Mouse (Mus musculus) ZHBTc4 (cell line): ENCODE measurements around the gene P2ry2.

Experiments used
- DNase-seq: peaks from one replicate; pipeline ENCODE4 v3.0.0-alpha.2; 2011; ENCODE audit warnings: low read depth, low spot score

Gene P2ry2

DNA sequence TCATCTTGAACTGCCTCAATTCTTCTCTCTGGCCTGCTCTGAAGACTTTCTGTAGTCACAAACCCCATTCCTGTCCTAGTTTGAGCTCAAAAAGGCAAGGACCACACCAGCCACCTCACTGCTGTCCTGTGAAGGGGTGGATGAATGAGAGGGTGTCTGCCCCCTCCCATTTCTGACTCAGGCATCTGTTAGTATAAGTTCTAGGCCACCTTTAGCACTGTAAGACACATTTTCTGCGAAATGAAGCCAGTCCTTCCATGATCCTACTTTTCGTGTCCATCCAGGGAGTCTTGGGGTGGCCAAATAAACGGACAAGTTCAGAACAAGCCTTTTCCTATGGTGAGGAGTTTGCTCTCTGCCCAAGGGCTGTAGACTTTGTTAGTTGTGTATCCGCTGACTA lies at the start of gene P2ry2:
Gene P2ry2, minus strand, starts transcription at position 326 of the 400 bp plus-strand sequence.
- no peak for DNase-seq

DNA sequence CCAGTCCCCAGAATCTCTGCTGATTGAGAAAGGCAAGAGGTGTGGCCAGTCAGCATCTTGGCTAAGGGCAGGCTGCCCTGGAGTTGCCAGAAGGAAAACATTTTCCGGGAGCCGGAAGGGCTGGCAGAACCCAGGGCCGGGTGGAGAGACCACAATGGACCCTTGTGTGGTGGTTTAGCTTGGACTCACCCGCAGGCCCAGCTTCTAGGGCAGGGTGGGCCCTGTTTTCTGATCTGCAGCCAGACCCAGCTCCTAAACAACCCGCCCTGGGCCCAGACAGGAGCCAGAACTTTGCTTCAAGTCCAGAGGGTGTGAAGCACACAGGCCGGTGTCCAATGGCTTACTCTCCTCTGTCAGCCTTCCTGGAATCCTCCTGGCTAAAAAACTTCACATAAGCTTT lies 49.6 kb upstream of the P2ry2 start:
- DNase-seq: no peak

DNA sequence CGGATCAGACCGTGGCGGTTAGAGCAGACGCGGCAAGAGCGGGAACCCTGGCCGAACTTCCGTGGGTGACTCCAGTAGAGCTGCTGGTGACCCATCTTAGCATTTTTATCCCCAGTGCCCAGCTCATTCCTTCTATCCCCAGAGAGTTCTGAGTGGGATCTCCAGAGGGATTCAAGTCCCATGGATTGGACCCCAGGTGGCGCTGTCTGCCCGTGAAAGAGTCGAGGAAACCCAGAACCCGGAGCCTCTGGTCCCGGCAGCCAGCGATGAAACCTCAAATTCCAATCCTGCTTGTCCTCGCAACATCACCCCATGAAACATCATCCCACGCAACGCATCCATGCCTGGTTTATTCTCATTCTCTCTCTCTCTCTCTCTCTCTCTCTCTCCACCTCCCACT lies 48.7 kb upstream of the P2ry2 start:
- DNase-seq: peak; percentile 86

DNA sequence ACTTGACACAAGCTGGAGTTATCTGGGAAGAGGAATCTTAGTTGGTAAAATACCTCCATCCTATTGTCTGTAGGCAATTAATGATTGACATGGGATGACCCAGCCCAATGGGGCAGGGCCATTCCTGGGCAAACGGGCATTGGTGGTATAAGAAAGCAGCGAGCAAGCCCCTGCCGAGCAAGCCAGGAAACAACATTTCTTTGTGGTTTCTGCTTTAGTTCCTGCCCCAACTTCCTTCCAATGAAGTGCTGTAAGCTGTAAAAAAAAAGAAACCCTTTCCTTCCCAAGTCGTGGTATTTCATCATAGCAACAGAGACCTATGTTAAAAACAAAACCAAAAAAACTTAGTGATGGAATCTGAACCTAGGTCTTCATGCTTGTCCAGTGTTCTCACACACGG lies 47.8 kb upstream of the P2ry2 start:
- no peak for DNase-seq

DNA sequence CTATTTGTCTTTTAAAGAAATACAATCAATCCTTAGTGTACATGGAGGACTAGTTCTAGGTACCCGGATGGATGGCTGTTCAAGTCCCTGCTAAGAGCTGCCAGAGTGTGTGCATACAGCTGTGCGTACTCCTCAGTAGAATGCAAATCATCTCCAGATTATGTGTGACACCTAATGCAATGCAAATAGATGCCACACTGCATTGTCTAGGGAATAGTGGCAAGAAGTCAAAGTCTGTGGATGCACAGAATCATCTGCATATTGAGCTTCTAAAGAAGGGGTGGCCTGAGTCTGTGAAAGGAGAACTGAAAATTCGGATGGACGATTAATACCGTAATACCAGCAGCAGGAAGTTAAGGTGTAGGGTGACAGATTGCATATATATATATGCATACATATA lies 46.5 kb upstream of the P2ry2 start:
- DNase-seq: no peak

DNA sequence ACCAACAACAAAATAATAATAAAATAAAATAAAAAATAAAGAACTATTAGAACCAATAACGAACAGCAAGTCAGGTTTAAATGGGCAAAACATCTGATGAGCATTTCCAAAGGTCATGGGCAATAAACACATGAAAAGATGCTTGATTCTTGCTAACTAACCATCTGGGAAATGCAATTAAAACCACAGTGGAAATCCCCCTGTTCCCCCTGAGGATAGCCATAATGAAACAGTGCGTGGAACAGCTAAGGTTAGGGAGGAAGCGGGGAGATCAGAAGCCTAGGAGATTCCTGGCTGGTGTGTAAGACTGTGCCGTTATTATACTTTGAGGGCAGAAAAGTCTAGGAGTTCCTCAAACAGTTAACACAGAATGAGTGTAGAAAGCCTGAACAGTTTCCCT lies 44.6 kb upstream of the P2ry2 start:
- DNase-seq: no peak

DNA sequence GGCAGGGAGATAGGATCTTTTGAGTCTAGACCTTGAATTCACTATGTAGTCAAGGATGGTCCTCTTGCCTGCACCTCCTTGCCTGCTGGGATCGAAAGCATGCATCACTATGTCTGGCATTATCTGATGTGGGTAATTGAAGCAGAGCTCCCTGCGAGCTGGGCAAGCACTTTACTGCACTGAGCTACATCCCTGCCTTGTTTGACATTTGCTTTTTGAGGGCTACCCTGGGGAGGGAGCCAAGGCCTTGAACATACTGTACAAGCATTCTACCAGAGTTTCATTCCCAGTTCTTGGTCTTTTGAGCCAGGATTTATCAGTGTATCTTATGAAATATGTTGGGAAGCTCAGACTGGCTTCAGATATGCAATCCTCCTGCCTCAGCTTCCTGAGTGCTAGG lies 40.5 kb upstream of the P2ry2 start:
- no peak for DNase-seq

DNA sequence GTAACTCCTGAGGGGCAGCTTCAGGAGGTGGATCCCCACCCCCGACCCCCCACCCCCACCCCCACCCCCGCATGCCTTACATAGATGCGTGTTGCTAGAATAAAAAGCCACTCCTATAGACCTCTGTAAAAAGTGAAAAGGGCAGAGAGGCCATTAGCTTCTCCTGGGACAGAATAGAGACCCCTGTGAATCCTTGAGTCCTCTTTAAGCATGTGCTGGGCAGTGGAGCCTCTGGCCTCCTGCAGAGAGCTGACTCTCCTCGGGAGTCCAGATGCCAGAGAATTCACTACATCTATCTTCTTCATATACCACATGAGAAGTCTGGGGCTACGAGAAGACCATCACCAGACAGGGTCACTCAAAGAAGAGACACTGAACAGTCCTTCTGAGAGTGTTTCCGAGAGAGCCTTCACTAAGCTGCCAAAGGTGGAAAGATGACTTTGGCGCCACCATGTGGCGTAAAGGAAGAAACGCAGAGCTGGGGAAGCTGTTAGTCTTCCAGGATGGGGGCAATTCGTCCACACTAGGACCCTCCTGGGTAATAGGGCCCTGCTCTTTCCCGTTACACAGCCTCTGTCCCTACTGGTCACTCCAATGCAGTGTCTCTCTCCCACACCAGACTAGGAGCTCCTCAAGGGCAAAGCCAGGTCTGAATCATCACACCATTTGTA lies 39.0 kb upstream of the P2ry2 start:
- peak; percentile 80 for DNase-seq

DNA sequence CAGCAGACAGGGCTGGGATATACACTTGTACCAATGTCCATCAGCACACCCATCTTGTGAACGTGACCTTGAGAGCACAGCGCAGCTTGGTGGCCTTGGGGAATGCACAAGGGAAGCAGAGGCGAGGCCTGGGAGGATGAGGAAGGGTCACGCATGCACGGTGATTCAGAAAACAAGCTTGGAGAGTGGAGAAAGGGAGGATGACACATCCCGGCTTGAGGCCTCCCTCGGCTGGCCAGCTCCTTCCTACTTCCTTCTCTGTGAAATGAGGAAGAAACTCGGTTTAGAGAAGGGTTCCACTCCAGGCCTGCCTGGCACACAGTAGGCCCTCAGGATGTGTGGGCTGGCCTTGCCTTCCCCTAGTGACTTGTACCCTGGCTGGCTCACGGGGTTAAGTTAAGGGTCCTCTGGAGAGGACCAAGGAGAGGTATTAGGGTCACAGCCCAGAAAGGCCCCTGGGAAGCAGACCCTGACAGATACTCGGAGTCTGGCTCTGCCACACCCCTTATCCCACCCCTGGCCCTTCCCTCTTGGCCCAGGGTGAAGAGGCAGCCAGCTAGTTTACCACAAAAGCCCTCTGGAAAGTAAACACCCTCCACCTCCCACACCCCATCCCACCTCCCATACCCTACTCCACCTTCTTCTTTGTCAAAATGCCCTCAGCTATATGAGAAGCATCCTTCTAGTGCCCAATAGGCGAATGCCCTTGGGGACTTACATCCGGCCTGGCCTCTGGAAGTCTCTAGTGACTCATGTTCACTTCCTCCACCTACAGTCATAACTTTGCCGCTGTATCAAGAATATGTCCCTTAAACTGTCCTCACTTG lies 38.3 kb upstream of the P2ry2 start:
- no peak for DNase-seq

DNA sequence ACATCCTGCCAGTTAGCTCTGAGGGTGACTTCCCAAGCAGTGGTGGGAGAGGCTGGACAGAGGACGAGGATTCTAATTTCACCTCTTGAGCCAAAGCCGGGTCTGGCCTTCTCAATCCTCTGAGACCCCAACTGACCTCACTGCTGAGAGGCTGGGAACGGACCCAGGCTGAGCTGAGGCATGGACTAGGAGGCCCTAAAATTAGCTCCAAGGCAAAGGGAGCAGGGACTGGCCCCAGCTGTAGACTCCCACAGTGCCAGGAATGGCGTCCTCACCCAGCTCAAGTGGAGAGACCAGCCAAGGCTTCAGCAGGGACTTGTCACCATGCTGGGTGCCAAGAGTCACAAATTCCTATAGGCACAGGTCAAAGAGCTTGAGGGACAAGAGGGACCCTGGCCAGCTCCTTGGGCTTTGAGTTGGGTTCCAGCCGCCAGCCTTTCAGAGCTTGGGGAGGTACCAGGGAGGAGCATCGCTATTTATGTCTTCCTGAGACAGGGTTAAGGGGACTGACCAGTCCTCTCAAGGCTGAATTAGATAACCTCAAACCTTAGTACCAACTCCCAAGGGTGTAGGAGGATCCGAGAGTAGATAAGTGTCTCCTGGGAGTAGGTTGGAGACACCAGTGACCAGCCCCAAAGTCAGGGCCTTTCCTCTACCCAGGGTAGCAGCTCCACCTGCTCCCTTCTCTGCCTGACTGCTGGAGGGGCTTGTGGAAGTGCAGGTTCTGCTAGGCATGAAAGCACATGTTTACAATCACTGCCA lies 36.8 kb upstream of the P2ry2 start:
- no peak for DNase-seq

DNA sequence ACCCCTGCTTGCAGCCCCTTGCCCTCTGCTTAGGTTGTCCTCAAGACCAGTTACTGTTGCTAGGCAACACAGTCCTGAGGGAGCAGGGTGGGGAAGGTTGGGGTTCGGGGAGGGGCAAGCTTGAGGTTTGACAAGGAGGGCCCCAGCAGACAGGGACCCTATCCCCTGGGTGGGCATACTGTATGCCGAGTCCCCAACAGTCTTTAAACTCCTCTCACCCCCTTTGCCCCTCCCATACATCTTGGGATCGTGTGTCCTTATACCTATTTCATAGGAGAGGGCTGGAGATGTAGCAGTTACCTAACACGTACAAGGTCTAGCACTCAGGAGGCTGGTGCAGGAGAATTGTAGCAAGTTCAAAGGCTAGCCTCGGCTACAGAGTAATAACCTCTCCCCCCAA lies 35.6 kb upstream of the P2ry2 start:
- DNase-seq: no peak

DNA sequence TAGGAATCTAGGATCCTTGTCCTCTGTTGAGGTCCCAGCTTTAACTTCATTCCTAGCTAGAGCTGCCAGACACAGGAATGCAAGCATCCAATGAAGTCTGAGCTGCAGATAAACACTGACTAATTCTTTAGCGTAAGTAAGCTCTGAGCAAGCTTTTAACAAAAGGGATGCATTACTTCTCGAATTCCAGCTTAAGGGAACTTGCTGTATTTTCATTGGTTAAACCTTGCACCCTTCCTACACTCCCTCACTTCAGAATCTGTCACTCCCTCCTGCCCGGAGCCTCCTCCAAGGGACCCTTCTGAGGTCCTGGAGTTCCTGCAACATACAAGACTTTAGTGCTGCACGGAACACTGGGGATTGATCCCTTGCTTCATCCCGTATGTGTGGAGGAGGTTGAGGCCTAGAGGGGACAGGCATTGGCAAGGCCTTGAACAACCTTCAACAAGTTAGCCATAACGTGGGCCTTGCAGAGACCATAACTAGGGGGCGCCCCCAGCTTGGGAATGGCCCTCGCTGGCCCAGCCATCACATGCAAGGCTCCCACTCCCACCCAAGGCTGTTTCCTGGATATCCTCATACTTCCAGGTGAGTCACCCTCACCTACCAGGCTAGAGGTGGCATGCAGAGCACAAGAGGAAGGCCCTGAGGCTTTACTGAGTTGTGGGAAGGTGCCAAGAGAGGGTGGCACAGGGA lies 31.3 kb upstream of the P2ry2 start:
- no peak for DNase-seq

DNA sequence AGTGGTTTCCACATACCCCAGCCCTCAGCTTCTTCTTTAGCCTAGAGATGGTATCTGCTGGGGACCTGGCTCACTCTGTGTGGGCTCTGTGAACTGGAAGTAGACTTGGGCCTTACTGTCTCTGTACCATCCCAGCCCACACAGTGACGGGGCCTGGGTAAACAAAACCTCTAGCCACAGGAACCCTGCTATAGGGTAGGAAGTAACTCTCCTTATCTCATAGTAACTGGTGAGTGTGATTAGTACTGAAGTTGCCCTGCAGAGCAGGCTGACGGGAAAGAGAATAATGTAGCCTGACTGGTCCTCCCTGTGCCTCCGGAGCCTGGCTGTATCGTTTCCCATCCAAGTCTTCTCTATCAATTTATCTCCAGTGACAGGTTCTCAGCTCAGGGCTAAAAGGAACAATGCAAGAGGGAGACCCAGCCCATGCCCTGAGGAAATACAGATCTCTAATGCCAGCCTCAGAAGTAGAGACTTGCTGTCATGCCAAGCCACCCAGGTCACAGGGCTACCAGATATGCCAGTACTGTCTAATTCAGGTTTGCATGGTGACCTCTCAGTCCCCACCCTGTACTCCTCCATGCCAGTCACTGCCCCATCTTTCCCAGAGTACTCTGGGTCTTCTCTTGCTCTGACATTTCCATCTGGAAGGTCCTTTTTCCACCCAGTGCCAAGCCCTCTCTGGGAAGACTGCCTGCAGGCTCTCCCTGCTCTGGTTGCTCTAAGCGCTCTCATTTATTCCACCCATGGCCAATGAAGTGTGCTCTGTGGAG lies 29.5 kb upstream of the P2ry2 start:
- no peak for DNase-seq

DNA sequence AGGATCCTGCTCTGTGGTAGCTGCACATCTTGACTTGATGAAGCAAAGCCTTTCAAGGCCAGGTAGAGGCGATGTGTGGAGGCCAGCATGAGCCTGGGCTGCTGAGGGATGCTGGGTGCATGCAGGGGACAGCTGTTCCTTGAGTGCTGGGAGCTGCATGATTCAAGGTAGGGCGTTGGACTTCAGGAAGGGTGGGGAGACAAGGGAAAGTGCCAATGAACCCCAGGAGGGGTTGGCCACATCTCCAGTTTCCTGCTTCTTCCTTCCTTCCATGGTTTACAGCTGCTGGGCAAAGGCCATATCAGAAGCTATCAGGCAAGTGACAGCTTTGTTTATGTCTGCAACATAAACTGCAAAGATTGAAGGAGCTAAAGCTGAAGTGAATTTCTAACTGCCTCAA lies 28.9 kb upstream of the P2ry2 start:
- DNase-seq: no peak

DNA sequence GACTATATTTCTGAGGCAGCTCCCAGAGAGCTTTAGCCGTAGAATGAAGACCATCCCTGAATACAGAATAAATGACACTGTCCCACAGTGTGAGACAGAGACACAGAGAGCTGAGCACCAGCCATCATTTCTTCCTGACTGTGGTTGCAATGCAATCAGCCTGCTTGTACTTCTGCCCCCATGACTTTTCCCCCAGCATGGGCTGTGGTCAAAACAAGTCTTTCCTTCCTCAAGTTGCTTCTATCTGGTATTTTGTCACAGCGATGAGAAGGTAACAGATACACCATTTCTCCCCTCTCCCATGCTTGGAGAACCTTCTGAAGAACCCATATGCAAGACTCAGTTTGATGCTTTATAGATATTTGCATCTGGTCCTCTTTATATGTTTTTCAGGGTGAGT lies 20.7 kb upstream of the P2ry2 start:
- no peak for DNase-seq

DNA sequence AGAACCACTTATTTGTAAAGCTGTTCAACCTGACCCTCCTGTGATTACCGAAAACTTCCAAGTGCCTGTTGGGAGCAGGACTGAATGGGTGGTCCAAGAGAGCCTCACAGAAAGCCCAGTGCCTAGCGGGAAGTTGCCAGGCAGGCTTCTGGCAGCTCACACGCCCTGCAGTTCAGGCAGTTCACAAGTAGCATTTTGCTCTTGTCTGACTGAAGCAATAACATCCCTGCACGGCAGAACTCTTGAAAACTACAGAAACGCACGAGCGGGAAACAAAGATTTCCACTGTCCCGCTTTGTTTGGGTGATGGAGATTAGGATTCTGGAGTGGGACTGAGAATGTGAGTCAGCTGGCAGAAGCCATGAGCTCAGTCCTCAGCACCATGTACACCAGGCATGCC lies 18.6 kb upstream of the P2ry2 start:
- no peak for DNase-seq

DNA sequence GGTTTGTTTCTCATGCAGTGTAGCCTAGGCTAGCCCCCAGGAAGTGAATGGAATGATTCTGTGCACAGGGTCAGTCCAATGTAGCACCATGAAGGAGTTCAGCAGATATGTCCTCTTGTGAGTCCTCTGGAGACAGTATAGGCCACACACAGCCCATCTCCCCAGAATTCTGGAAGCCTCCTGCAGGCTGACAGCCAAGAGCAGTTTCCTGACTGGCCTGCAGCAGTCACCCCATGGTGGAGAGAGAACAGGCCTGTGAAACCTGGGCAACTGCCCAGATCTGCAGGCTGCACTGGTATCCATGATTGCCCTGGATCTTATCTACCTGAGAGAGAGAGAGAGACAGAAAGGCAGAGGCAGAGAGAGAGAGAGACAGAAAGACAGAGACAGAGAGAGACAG lies 18.1 kb upstream of the P2ry2 start:
- DNase-seq: no peak

DNA sequence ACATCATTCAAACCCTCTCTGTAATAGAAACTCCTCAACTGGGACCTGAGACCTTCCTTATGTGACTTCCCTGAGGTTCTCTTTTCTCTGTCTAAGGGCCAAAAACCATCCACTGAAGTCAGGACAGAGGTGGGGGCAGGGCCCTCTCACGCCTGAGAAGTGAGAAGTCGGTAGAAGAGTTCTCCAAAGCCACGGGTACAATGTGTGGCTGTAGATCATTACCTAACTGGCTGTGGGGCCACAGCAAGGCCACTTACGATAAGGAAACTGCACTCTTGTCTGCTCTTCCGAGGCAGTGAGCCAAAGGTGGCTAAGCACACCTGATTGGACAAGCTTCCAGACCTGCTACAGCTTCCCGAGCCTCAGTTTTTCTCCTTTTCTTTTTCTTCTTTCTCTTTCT lies 16.8 kb upstream of the P2ry2 start:
- DNase-seq: no peak

DNA sequence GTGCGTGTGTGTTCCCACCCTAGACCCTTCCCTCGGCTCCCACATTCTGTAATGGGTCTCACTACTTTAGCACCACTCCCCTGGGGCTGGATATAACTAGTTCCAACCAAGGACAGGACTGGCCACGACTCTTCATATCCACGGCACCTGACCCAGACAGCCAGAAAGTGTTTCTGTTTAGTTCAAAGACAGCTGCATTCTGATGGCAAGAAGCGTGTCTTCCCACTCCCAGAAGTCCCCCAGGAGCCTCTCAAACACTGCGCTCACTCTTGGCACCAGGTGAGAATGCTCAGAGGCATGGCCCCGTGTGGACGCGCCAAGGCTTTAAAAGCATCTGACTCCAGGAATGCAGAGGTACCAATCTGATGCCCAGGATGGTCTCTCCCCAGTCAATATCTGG lies 16.3 kb upstream of the P2ry2 start:
- no peak for DNase-seq

DNA sequence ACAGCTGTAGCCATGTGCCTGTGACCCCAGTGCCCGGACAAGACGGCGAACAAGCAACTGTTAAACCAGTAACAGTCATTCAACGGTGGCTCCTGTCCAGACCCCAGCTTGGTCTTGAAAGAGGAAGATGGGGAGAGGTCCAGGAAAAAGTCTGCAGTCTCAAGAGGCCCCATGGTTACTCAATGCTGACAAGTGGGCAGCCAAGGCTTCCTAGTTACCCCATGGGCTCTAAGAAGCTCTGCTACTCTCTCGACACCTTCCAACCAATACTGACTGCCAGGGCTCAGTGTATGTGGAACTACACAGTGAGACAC lies 15.7 kb upstream of the P2ry2 start:
- DNase-seq: no peak

DNA sequence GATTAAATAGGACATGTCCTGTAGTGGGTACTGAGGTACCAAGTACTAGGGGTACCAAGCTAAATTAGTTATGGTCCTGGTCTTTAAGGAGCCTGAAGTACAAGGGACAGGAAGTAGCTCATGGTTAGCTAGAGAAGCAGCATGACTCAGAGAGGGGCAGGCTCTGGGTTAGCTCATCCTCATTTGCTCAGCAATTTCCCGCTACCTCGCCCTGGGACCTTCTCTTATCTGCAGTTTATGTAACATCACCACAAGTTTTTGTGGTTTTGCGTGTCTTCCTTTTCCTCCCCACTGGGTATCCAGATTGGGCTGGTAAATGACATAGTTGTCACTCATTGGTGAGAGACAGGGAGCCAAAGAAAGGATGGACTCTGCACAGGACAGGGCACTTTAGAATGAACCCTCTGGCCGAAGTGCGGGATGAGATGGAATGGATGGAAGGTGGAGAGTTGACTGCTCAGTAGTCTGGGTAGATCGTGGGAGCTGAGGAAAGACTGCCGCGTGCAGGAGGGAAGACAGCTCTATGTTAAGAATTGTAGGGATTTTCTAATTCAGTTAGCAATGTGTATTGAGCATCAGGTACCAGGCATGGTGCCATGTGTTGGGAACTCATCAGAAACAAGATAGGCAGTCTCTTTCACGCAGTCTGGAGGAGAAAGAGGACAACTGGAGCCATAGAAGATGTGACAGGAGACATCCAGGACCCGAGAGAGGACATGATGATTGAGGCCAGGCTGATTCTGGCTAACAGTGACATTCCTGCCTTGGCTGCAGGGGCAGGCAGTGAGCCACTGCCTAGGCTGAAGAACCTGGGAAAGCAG lies 15.2 kb upstream of the P2ry2 start:
- no peak for DNase-seq
